Mouse (Mus musculus) B cell, adult 67 days (primary cell): ENCODE results near the gene Isca1. TPM values are rescaled to one million over a fixed set of nuclear protein-coding genes. Genes with fewer than 3 reads are reported as not detected.

Experiments used
- total RNA-seq, 2 experiments: library from RNA; stranded (reverse); gene quantifications; 4 replicates each; pipeline ENCODE4 v1.2.4; 2023

The Isca1 gene
- 10 to 100 TPM; 89.2 to 92.5 TPM for total RNA-seq

DNA sequence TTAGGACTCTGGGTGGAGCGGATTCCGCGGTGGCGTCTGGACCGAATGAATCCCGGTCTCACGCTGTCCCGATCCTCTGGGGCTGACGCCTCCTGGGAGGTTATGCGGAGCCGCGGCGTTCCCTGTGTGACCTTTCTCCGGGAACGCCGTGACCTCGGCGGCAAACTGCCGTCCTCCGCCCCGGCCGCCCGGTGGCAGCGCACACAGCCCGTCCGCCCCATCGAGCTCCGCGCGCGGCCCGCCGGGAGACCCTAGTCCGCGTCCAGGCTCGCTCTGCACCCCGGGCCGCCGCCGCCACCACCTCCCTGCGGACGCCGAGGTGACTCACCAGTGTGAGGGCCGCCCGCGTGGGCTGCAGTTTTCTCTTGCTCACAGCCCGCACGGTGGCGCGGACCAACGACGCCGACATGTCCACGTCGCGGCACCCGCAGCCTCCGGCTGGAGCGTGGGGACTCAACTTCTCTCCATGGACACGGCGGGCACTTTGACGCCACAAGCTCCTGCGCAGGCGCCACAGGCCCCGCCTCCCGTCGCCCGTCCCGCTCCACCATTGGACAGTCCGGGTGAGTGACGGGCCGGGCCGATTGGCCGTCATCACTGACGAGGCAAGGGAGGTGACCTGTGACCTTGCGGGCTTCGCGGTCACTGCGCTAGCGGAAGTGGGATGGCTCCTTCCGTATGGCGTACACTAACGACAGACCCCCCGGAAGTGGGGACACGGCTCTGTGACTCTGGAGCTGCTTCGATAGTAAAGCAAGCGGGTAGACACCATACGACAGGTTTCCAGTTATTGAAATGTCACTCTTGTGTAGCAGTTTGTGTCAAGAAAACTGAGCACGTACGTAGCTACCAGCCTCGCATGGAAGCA is at the start of gene Isca1:
Gene Isca1 (minus strand): TSS at position 515 of the 868 bp plus-strand sequence.

DNA sequence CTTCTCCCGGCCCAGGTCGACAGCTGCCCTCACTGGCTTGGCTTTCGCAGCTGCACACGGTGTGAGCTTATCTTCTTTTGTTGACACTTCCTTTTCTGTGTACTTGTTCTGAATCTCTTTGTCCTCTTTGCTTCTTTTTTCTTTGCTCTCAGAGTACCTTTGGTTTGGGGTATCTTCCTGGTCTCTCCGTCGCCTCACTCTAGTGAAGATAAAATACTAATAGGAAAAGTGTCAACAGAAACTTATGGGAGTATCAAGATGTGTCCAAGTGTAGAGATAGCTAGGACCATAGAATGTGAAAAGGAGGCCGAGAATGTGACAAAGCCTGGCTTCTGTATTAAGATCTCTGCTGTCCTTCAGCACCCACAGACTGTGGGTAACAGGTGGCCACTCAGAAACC is 12.5 kb upstream of the Isca1 start, which contains the start of gene Gm49354:
Gene Gm49354 (minus strand): TSS at position 101 of the 400 bp plus-strand sequence.

DNA sequence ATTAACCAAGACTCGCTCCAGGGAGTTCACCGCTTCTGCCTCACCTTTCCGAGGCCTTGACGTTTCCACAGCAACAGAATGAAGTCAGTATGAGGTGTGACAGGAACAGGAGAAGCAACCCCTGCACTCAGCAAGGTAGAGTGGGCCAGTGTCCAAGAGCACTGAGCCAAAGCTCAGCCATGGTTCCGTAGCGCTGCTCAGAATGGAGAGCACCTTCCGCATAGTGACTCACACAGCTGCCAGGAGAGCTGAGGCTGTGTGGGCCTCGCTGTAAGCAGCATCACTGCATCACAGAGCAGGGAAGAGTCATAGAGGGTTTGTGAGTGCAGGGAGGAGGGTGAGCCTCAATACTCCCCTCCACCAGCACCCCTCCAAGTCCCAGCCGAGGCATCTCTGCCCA is 22.9 kb downstream of the Isca1 start, which contains the start of gene 1700014D04Rik:
Gene 1700014D04Rik (minus strand): TSS at position 42 of the 400 bp plus-strand sequence.

DNA sequence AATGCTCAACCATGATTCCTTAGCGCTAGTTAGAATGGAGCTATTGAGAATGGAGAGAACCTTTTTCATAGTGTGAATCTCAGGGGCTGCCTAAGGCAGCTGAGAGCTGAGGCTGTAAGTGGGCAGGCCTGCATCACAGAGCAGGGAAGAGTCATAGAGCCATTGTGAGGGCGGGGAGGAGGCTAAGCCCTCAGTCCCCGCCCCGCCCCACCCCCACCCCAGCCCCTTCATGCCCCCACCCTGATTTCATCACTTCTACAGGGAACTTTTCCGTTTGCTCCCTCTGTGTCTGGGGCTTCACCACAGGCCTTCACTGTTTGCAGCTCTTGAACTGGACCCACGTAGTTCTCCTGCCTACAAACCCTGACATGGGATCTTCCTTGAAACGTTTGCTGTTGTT is 38.0 kb downstream of the Isca1 start, which contains the start of gene Spata31d1d:
Gene Spata31d1d (minus strand): TSS at position 101 of the 400 bp plus-strand sequence.

GRCm38 (mm10) chr13:59711984-59712383 is 57.6 kb downstream of the Isca1 start, which contains the start of gene Spata31d1b:
Gene Spata31d1b, plus strand, starts transcription at chr13:59712284.

DNA sequence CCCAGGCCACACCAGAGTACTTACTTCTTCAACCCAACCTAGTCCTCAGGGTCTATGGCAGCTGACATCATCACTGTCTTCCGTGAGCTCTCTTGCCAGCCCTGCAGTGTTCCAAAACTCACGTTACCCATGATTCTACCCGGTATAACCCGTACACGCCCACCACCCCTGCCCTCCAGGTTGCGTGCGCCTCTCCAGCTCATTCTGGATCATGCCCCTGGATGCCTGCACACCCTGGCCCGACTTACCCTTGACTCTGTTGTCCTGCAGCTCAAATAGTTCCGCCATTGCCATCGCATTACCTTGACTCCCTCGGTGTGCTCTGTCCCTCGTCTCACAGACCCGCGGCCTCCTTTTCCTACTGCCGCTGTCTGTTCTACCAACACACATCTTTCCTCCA is 59.4 kb downstream of the Isca1 start, which contains the start of gene Spata31d1a:
Gene Spata31d1a (minus strand): TSS at position 101 of the 400 bp plus-strand sequence.

Other genes with a start within 250 kb of the Isca1 start
- 10 to 100 TPM; 48.8 to 65.0 TPM for gene Agtpbp1, start 184.6 kb downstream of the Isca1 start, total RNA-seq
- 10 to 100 TPM; 76.6 to 79.5 TPM for gene Naa35, start 184.6 kb downstream of the Isca1 start, total RNA-seq
- 10 to 100 TPM; 24.9 to 29.8 TPM for gene Golm1, start 94.0 kb downstream of the Isca1 start, total RNA-seq
- not detected for gene 4921517D22Rik, start 75.7 kb downstream of the Isca1 start, total RNA-seq
- not detected for gene Spata31d1a, start 59.5 kb downstream of the Isca1 start, total RNA-seq
- gene Spata31d1b, start 57.5 kb downstream of the Isca1 start, total RNA-seq, result not detected
- not detected for gene Spata31d1d, start 38.1 kb downstream of the Isca1 start, total RNA-seq
- under 1 TPM in 1 of 2 experiments, not detected in 1; 0.52 TPM for gene 1700014D04Rik, start 23.1 kb downstream of the Isca1 start, total RNA-seq
- not detected for gene Gm49354, start 12.4 kb upstream of the Isca1 start, total RNA-seq
- 100 to 1,000 TPM; 266 to 268 TPM for gene Tut7, start 53.3 kb upstream of the Isca1 start, total RNA-seq